Mouse (Mus musculus) liver, embryonic 14.5 days (tissue): ENCODE measurements around the gene Slfnl1. TPM values are rescaled to one million over a fixed set of nuclear protein-coding genes. Genes with fewer than 3 reads are reported as not detected.

Experiments used
- ATAC-seq: fragments of 200-750 bp; cut with Nextera tagmentation; 2 replicates; pipeline ENCODE4 v1.8.0; 2017; ENCODE audit warnings: moderate number of reproducible peaks, mild to moderate bottlenecking, moderate library complexity; ENCODE audit not compliant: insufficient read depth
- DNase-seq, 3 experiments: peaks; one replicate each; pipeline ENCODE4 v3.0.0-alpha.2; 2012 to 2013; ENCODE audit warnings: low read depth in 3 of 3, low spot score in 3 of 3
- H3K27ac ChIP-seq: fragments of 300-500 bp; sonication (generic); 2 replicates; pipeline ENCODE4 v1.5.1; 2014; ENCODE audit warnings: moderate library complexity, mild to moderate bottlenecking, control low read depth, inconsistent platforms
- H3K27me3 ChIP-seq: fragments of 300-500 bp; sonication (generic); 2 replicates; pipeline ENCODE4 v1.6.1; 2014; ENCODE audit warnings: mild to moderate bottlenecking, low read length, moderate library complexity; ENCODE audit not compliant: control insufficient read depth, insufficient read depth
- H3K36me3 ChIP-seq: fragments of 300-500 bp; sonication (generic); replicated peaks from 2 replicates; pipeline ENCODE4 v1.6.1; 2014; ENCODE audit warnings: low read depth; ENCODE audit not compliant: control insufficient read depth, insufficient read depth
- H3K4me1 ChIP-seq, 2 experiments: fragments of 200-500 bp in 1 of 2; fragments of 300-500 bp in 1 of 2; sonication (generic) in 1 of 2; replicated peaks; 2 replicates each; pipeline ENCODE4 v1.6.1; 2012 to 2014; ENCODE audit warnings: antibody characterized with exemption in 1 of 2, inconsistent platforms in 1 of 2, low read length in 1 of 2; ENCODE audit not compliant: control insufficient read depth in 2 of 2, insufficient read depth in 2 of 2
- H3K4me2 ChIP-seq: fragments of 300-500 bp; sonication (generic); 2 replicates; pipeline ENCODE4 v1.6.1; 2014; ENCODE audit warnings: low read depth, mild to moderate bottlenecking, control low read depth, moderate library complexity
- H3K4me3 ChIP-seq, 2 experiments: fragments of 200-500 bp in 1 of 2; fragments of 300-500 bp in 1 of 2; sonication (generic) in 1 of 2; 2 replicates each; pipeline ENCODE4 v1.5.1; 2012 to 2014; ENCODE audit warnings: low read depth in 2 of 2, low read length in 2 of 2, mild to moderate bottlenecking in 2 of 2, control low read depth in 1 of 2, inconsistent platforms in 1 of 2, moderate library complexity in 1 of 2; ENCODE audit not compliant: insufficient read depth in 1 of 2
- H3K9ac ChIP-seq: fragments of 300-500 bp; sonication (generic); replicated peaks from 2 replicates; pipeline ENCODE4 v1.6.1; 2014; ENCODE audit warnings: mild to moderate bottlenecking, control low read depth, moderate library complexity
- H3K9me3 ChIP-seq: fragments of 300-500 bp; sonication (generic); 2 replicates; pipeline ENCODE4 v1.6.1; 2016; ENCODE audit warnings: low read length, mixed read lengths; ENCODE audit not compliant: control insufficient read depth
- CTCF ChIP-seq: IDR thresholded peaks from 2 replicates; pipeline ENCODE4 v1.5.1; 2016; ENCODE audit warnings: antibody characterized with exemption, low read depth, control low read depth
- EP300 ChIP-seq: IDR thresholded peaks from 2 replicates; pipeline ENCODE4 v1.6.1; 2016; ENCODE audit warnings: antibody characterized with exemption, low read depth
- WGBS: fragments of 180-500 bp; shearing (Covaris S2); extraction: QIAGEN DNeasy Blood & Tissue Kit; methylation state at CpG from one replicate; pipeline ENCODE4 v1.1.7; 2014; ENCODE audit not compliant: insufficient replicate concordance; 5-methylcytosine and 5-hydroxymethylcytosine counted together
- polyA plus RNA-seq, 2 experiments: library from polyadenylated mRNA; depleted of rRNA in 1 of 2; stranded (reverse) in 1 of 2; unstranded in 1 of 2; fragments of >200 nt; fragmentation: Nextera tagmentation in 1 of 2; extraction: Ambion mirVana in 1 of 2; gene quantifications; 2 replicates each; pipeline versions ENCODE4 v1.2.1 to v1.2.3; 2012 to 2014

Gene Slfnl1
- polyA plus RNA-seq, 2 experiments, result not detected

- DNase-seq (no peak), ATAC-seq (no peak)
- Histone ChIP-seq H3K9ac (peak overlapping the region; percentile 89), H3K4me2 (peak overlapping the region; percentile 97), H3K4me1 (peaks cover 14 to 17% of the 10 kb centered on the region in 2 experiments), H3K4me3 (peak overlapping the region in 1 of 2 experiments; percentile 84; a peak in 2 of 4 replicates), H3K36me3 (no peaks in the 10 kb centered on the region; the same call in 1 of the 2 replicates), H3K27me3 (no peaks in the 10 kb centered on the region), H3K27ac (no peak overlapping the region), H3K9me3 (no peaks in the 10 kb centered on the region)
- WGBS, result 64% methylated on average over 3 of the region's 3 CpGs
- TF ChIP-seq EP300, result no peak
- TF ChIP-seq CTCF, result no peak
These were observed 39.0 kb downstream of the Slfnl1 start for GRCm38 (mm10) chr4:120571070-120571464.

- Histone ChIP-seq H3K4me3 (no peak overlapping the region), H3K9me3 (no peaks in the 10 kb centered on the region), H3K36me3 (no peaks in the 10 kb centered on the region; the same call in 1 of the 2 replicates), H3K4me1 (peaks cover 12 to 16% of the 10 kb centered on the region in 2 experiments), H3K4me2 (no peak overlapping the region), H3K27me3 (no peaks in the 10 kb centered on the region), H3K9ac (no peak overlapping the region), H3K27ac (no peak overlapping the region)
- no peak for DNase-seq
- 53% methylated on average over 3 of the region's 3 CpGs for WGBS
- ATAC-seq, result no peak
- TF ChIP-seq EP300, result no peak
- TF ChIP-seq CTCF, result no peak
These were observed 39.7 kb downstream of the Slfnl1 start for GRCm38 (mm10) chr4:120571691-120572090.

GRCm38 (mm10) chr4:120580894-120581293 is 48.9 kb downstream of the Slfnl1 start:
- no peaks in the 10 kb centered on the region for H3K36me3 ChIP-seq
- peaks cover 4 to 9% of the 10 kb centered on the region in 2 experiments; a peak in 3 of 4 replicates for H3K4me1 ChIP-seq
- H3K4me3 ChIP-seq, result no peak overlapping the region
- no peak overlapping the region for H3K9ac ChIP-seq
- H3K27me3 ChIP-seq, result no peaks in the 10 kb centered on the region; the same call in 1 of the 2 replicates
- H3K4me2 ChIP-seq, result no peak overlapping the region
- no peak for TF ChIP-seq EP300
- TF ChIP-seq CTCF, result no peak
- 18% methylated on average over 5 of the region's 5 CpGs for WGBS
- H3K9me3 ChIP-seq, result no peaks in the 10 kb centered on the region
- no peak overlapping the region for H3K27ac ChIP-seq
- ATAC-seq (peak; percentile 69; the same call in 1 of the 2 replicates), DNase-seq (no peak)

- DNase-seq (no peak), ATAC-seq (no peak)
- no peaks in the 10 kb centered on the region for H3K9me3 ChIP-seq
- WGBS, result 66% methylated on average over 9 of the region's 9 CpGs
- no peak overlapping the region for H3K27ac ChIP-seq
- TF ChIP-seq CTCF (no peak), EP300 (no peak)
- H3K36me3 ChIP-seq, result no peaks in the 10 kb centered on the region
- H3K27me3 ChIP-seq, result no peaks in the 10 kb centered on the region; the same call in 1 of the 2 replicates
- peaks cover 4 to 9% of the 10 kb centered on the region in 2 experiments; a peak in 3 of 4 replicates for H3K4me1 ChIP-seq
- no peak overlapping the region for H3K4me2 ChIP-seq
- no peak overlapping the region for H3K9ac ChIP-seq
- H3K4me3 ChIP-seq, result no peak overlapping the region
These were observed 49.7 kb downstream of the Slfnl1 start for GRCm38 (mm10) chr4:120581711-120582110.

Other genes starting within 250 kb of the Slfnl1 start
- 0.06 TPM in 2 replicates for gene Foxo6, start 244.9 kb upstream of the Slfnl1 start, polyA plus RNA-seq (2012; rRNA removed)
- not detected in 2 replicates for gene Foxo6, start 244.9 kb upstream of the Slfnl1 start, polyA plus RNA-seq (2014; fragmentation: Nextera tagmentation; extraction: Ambion mirVana)
- 11.0 and 12.5 TPM in 2 replicates for gene Scmh1, start 127.0 kb upstream of the Slfnl1 start, polyA plus RNA-seq (2012; rRNA removed)
- gene Scmh1, start 127.0 kb upstream of the Slfnl1 start, polyA plus RNA-seq (2014; fragmentation: Nextera tagmentation; extraction: Ambion mirVana), result 12.3 and 14.2 TPM in 2 replicates
- gene Ctps, start 38.0 kb downstream of the Slfnl1 start, polyA plus RNA-seq (2012; rRNA removed), result 13.4 and 18.9 TPM in 2 replicates
- 32.9 and 36.0 TPM in 2 replicates for gene Ctps, start 38.0 kb downstream of the Slfnl1 start, polyA plus RNA-seq (2014; fragmentation: Nextera tagmentation; extraction: Ambion mirVana)
- gene Gm8439, start 56.5 kb downstream of the Slfnl1 start, polyA plus RNA-seq (2012; rRNA removed), result not detected in 2 replicates
- gene Gm8439, start 56.5 kb downstream of the Slfnl1 start, polyA plus RNA-seq (2014; fragmentation: Nextera tagmentation; extraction: Ambion mirVana), result not detected in 2 replicates
- 79.1 and 109 TPM in 2 replicates for gene Cited4, start 134.3 kb downstream of the Slfnl1 start, polyA plus RNA-seq (2012; rRNA removed)
- gene Cited4, start 134.3 kb downstream of the Slfnl1 start, polyA plus RNA-seq (2014; fragmentation: Nextera tagmentation; extraction: Ambion mirVana), result 76.6 and 95.2 TPM in 2 replicates
- gene Kcnq4, start 216.4 kb downstream of the Slfnl1 start, polyA plus RNA-seq (2012; rRNA removed), result 0.06 and 0.10 TPM in 2 replicates
- 0.08 TPM in 1 of 2 replicates, not detected in the other for gene Kcnq4, start 216.4 kb downstream of the Slfnl1 start, polyA plus RNA-seq (2014; fragmentation: Nextera tagmentation; extraction: Ambion mirVana)